Mouse (Mus musculus): ENCODE data around the gene Cd5. TPM values are rescaled to one million over a fixed set of nuclear protein-coding genes. Genes with fewer than 3 reads are reported as not detected.

Gene Cd5
- total RNA-seq, 2 experiments from 2014 or later: 0.38 TPM; not detected in 1

DNA sequence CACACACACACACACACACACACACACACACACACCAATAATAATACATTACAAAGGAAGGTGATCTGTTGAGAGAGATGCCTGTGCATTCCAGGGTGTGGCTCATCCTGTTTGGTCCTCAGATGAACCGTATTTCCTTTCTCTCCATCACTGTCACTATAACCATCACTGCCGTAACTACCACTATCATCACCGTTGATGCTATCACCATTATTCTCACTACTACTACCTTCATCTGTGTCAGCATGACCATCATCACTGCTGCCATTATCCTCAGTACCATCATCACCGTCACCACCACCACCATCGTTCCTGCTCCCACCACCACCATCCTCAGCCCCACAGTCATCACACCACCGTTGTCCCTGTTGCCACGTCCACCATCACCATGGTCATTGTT is 6.8 kb downstream of the Cd5 start:
- no peak for DNase-seq (ENCODE audit: low spot score in 2 of 2)

GRCm38 (mm10) chr19:10730469-10730868 is 8.3 kb downstream of the Cd5 start:
- no peak for DNase-seq (ENCODE audit: low spot score in 2 of 2)

GRCm38 (mm10) chr19:10729889-10730288 is 8.9 kb downstream of the Cd5 start:
- no peak for DNase-seq (ENCODE audit: low spot score in 2 of 2)

GRCm38 (mm10) chr19:10724629-10725363 is 14.0 kb downstream of the Cd5 start:
- DNase-seq (ENCODE audit: low spot score in 2 of 2): no peak

DNA sequence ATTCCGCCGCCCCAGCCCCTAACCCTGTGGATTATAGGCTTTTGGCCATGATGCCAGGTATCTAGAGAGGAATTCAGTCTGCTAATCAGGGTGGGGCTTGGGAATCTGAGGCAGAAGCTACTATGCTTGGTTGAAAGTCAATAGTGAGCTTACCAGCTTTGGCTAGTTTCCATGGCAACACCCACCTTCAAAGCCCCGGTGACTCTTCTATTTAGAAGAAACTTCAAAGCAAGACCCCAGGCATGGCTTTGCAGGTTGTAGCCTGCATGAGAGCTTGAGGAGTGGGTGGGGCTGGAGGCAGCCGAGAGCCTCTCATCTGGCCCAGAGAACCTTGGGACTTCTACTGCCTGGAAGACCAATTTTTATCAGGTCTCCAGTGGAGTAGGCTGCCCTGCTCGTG is 15.2 kb downstream of the Cd5 start:
- DNase-seq (ENCODE audit: low spot score in 2 of 2): no peak

GRCm38 (mm10) chr19:10723084-10723483 is 15.7 kb downstream of the Cd5 start:
- no peak for DNase-seq (ENCODE audit: low spot score in 2 of 2)

DNA sequence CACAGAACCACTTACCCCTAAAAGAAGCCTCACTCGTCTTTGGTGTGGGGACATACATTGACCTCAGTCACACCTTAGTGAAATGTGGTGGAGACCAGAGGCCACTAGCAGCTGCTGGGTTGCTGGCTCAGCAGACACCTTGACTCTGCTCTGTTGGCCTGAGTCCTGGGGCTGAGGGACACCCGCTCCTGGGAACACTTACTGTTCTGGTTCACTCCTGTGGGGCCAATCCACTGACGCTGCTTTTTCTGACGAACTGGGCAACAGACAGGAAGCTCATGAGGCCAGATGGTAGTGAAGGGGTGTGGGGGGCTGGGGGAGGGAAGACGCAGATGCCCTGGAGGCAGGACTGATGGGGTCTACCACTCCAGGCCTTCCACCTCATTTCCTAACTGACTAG is 17.7 kb downstream of the Cd5 start:
- no peak for DNase-seq (ENCODE audit: low spot score in 2 of 2)

DNA sequence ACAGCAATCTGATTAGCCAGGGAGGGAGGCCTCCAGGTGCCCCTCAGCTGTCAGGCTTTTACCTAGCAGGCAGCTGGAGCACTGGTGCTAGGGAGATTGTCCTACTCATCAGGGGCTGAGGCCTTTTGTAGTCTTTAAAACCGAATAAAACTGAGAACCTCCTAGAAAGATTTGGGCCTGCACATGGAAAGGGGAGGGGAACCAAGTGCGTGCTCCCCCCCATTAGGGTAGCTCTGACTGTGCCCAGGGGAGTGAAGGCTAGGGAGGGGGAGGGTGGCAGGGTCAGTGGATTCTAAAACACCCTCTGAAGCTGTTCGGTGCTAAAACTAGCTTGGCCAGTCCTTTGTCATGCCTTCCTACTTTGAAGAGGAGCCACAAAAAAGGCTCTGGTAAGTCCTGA is 18.3 kb downstream of the Cd5 start:
- DNase-seq (ENCODE audit: low spot score in 2 of 2): no peak

- no peak for DNase-seq (ENCODE audit: low spot score in 2 of 2)
Observed at GRCm38 (mm10) chr19:10719751-10720150, 19.1 kb downstream of the Cd5 start.

DNA sequence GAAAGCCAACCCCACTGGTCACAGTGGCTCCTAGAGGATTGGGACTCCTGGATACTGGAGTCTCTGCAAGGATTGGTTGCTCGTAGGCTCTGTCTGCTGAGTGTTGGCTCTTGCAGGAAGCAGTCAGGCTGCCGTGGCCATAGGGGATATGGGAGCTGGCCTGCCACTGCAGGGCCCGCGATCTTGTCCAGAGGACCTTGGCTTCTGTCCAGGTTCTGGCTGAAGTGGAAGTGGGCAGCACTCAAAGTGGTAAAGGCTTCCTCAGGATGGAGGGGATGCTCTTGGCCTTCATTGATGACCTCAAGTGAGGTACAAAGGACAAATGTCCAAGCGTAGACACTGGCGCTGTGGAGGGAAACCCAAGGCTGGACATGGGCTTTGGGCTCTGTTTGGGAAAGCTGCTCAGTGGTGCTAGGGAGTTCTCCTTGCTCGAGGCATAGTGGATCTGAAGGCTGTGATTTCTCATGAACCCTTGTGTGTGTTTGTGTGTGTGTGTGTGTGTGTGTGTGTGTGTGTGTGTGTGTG is 20.5 kb downstream of the Cd5 start:
- peak in 1 of 2 experiments; percentile 18 for DNase-seq (ENCODE audit: low spot score in 2 of 2)

- no peak for DNase-seq (ENCODE audit: low spot score in 2 of 2)
Observed at GRCm38 (mm10) chr19:10715476-10715875, 23.3 kb downstream of the Cd5 start.

- peak; percentile 52 to 59 for DNase-seq (ENCODE audit: low spot score in 2 of 2)
Observed at GRCm38 (mm10) chr19:10714682-10715475, 23.9 kb downstream of the Cd5 start.

- no peak for DNase-seq (ENCODE audit: low spot score in 2 of 2)
Observed at GRCm38 (mm10) chr19:10714168-10714567, 24.6 kb downstream of the Cd5 start.

GRCm38 (mm10) chr19:10713551-10713950 is 25.3 kb downstream of the Cd5 start:
- DNase-seq (ENCODE audit: low spot score in 2 of 2): no peak

GRCm38 (mm10) chr19:10712646-10713045 is 26.2 kb downstream of the Cd5 start:
- DNase-seq (ENCODE audit: low spot score in 2 of 2): no peak

- no peak for DNase-seq (ENCODE audit: low spot score in 2 of 2)
Observed at GRCm38 (mm10) chr19:10712194-10712593, 26.6 kb downstream of the Cd5 start.

DNA sequence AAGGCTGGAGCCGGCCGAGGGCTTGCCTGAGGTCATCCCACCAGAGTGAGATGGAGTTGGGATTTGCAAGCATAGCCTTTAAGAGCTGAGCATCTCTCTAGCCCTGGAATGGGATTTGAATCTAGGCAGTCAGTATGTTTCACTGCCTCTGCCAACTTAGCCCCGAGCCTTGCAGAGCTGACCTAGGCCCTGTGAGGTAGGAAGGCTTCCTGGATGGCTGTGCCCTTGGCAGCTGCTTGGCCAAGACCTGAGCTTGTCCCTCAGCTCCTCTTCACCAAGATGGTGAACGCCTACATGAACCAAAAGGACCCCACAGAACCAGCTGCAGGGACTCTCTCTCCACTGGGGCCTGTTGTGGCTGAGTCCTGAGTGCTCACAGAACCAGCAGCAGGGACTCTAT is 28.1 kb downstream of the Cd5 start:
- DNase-seq (ENCODE audit: low spot score in 2 of 2): no peak

- DNase-seq (ENCODE audit: low spot score in 2 of 2): peak; percentile 31 to 66
Observed at GRCm38 (mm10) chr19:10710088-10710511, 28.7 kb downstream of the Cd5 start.

DNA sequence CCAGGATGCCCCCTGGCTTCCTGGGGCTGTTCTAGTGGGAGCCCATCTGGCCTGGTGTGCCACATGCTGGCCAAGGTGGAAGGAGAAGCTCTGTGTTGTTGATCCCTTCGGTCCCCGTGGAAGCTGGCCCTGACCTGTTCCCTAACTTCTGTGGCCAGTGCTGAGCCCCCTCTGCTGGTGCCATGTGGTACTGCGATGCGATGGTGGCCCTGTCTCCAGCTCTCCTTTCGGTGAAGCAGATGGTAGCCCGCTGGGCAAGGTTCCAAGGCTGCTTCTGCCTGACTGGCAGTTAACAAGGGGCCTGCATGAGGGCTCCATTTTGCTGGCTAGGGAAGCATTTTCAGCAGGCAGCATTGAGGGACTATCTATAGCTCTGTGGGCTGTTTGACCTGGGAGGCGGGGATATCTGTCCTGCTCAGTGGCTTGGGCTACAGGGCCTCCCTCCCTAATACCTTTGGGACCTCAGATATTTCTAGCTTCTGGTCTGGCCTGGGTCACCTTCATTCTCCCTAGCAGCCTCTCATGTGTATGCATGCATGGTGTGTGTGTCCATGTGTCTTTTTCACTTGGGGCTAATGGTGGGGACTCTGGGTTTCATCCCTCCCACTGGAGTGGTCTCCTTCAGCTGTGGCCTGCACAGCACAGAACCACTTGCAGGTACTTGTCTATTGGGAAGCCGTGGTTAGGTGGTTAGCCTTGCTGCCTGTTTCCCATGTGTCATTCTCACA is 29.3 kb downstream of the Cd5 start:
- peak; percentile 93 to 95 for DNase-seq (ENCODE audit: low spot score in 2 of 2)

DNA sequence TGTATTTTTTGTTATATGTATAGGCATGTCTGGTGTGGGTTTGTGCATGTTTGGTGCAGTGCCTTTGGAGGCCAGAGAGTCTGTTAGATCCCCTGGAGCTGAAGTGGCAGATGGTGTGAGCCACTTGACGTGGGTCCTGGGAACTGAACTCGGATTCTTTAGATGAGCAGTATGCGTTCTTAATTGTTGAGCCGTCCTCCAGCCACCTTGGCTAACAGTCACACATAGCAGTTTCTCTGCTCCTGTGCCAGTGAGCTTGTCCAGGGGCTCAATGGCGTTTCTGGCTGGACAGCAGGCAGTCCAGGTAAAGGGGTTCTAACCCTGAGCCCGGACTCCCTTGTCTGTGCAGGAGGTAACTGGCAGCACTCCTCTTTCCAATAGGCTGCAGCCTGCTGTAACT is 29.9 kb downstream of the Cd5 start:
- DNase-seq (ENCODE audit: low spot score in 2 of 2): peak in 1 of 2 experiments; percentile 13

- no peak for DNase-seq (ENCODE audit: low spot score in 2 of 2)
Observed at GRCm38 (mm10) chr19:10707881-10708280, 30.9 kb downstream of the Cd5 start.
